Mouse (Mus musculus): Measurements from ENCODE around the gene ccdc198.

DNA sequence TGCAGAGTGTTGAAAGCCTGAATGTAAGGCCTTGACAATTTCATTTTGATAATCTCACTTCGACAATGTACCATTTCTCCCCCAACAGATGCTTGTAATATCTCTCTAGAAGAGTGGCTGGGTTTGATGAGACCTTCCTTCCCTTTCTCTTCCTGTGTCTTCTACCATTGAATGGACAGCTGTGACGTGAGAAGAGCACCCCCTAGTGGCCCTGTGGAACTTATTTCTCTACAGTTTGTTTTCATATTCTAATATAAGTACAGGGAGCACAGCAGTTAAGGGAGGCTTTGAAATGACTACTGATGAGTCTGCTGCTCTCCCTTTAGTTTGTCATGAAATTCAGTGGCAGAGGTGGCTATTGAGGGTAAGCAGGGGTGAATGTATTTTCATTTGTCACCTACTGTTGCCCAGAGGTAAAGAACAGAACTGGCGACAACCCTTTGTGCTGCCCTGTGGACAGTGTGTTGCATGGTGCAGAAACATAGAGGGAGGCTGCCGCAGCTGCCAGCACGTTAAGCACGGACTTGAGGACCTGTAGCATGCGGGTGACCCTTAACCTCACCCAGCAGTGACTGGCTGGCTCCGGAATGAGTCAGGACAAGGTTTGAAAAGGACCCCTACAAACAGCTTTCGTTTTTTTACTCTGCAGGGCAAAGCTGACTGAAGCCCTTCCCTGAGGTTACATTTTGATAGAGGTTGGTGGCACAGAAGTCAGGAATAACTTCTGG, 10.3 kb downstream of the ccdc198 start:
- TF ChIP-seq EP300 (IDR thresholded peaks at IDR 0.05; ENCODE audit: insufficient read depth, low read depth, low read length), result no peak
- TF ChIP-seq POLR2A (IDR thresholded peaks at IDR 0.05; ENCODE audit: insufficient read depth, low read length), result no peak
- TF ChIP-seq CTCF (IDR thresholded peaks at IDR 0.05; ENCODE audit: low read depth, low read length), result no peak
